Comparison of ENCODE assay signal across 8 mouse cellular contexts in the genomic region with DNA sequence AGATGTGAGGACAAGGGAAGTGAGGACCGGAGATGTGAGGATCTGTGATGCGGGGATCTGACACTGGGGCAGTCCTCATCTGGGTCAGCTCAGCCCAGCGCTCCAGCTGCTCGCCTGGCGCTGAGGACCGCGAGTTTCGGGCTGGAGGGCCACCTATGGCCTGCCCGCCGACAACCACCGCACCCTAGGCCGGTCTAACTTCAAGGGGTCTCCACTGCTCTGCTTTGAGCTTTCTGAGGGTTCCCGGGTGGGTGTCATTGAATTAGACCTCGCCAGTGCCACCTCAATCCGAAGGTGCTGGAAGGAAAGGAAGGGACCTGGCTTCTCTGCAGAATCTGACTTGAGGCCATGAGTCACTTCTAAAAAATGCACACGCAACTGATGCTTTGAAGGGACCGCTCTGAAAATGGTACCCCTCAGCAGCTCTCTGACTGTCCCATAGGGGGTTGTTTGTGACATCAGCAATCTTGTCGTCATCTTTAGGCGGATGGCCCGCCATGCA. TPM values are rescaled to one million over a fixed set of nuclear protein-coding genes. Genes with fewer than 3 reads are reported as not detected.
DNase-seq lines count a peak whose midpoint lies in the region; ATAC-seq and TF ChIP-seq lines count a peak whose summit lies in the region.

No protein-coding gene starts in this region.

- no peaks in the 10 kb centered on the region for H3K27me3 ChIP-seq in forebrain, embryonic 16.5 days (replicated peaks; ENCODE audit: control insufficient read depth, insufficient read depth, low read length)
- 0 out of 2 replicates have a peak, but pooled peaks cover 9% of the 10 kb centered on the region for H3K27me3 ChIP-seq in hindbrain, embryonic 14.5 days (ENCODE audit: control insufficient read depth, insufficient read depth, low read length)
- H3K27me3 ChIP-seq in liver, postnatal 0 days (ENCODE audit: insufficient read depth, low read length) = peaks cover 17% of the 10 kb centered on the region
- no peaks in the 10 kb centered on the region for H3K27me3 ChIP-seq in stomach, embryonic 16.5 days (ENCODE audit: control insufficient read depth, insufficient read depth, low read length)

- ATAC-seq in forebrain, embryonic 16.5 days = peak; percentile 71
- peak; percentile 57; the same call in 1 of the 2 replicates for ATAC-seq in hindbrain, embryonic 14.5 days (ENCODE audit: low FRiP score)
- ATAC-seq in liver, postnatal 0 days = no peak
- peak; percentile 71; the same call in 1 of the 2 replicates for ATAC-seq in stomach, embryonic 16.5 days (ENCODE audit: insufficient read depth, low FRiP score)

- H3K4me3 ChIP-seq in forebrain, embryonic 16.5 days (replicated peaks; ENCODE audit: low read length) = peak overlapping the region; percentile 58
- H3K4me3 ChIP-seq in hindbrain, embryonic 14.5 days (replicated peaks; ENCODE audit: low read length) = peak overlapping the region; percentile 49
- H3K4me3 ChIP-seq in liver, postnatal 0 days (ENCODE audit: low read depth, low read length) = peak overlapping the region; percentile 38
- peak overlapping the region; percentile 54 for H3K4me3 ChIP-seq in stomach, embryonic 16.5 days (replicated peaks; ENCODE audit: low read length)

- TF ChIP-seq EP300 in liver, postnatal 0 days (IDR thresholded peaks at IDR 0.05; ENCODE audit: low read depth) = no peak

- intact Hi-C loops in heart, postnatal 25 days (cut with DNase I) = loop anchor here (5.0 kb wide), 2 partner anchors 70 to 80 kb away; no protein-coding TSS in a partner anchor

- no peak overlapping the region for H3K27ac ChIP-seq in forebrain, embryonic 16.5 days (ENCODE audit: low read length)
- no peak overlapping the region for H3K27ac ChIP-seq in hindbrain, embryonic 14.5 days
- H3K27ac ChIP-seq in liver, postnatal 0 days (ENCODE audit: low read depth) = no peak overlapping the region
- H3K27ac ChIP-seq in stomach, embryonic 16.5 days (ENCODE audit: low read length) = no peak overlapping the region; the same call in 1 of the 2 replicates

- peaks cover 12% of the 10 kb centered on the region for H3K4me1 ChIP-seq in forebrain, embryonic 16.5 days (replicated peaks; ENCODE audit: control insufficient read depth, insufficient read depth, low read length)
- 0 out of 2 replicates have a peak, but pooled peaks cover 4% of the 10 kb centered on the region for H3K4me1 ChIP-seq in hindbrain, embryonic 14.5 days (replicated peaks; ENCODE audit: control insufficient read depth, insufficient read depth, low read length)
- peaks cover 8% of the 10 kb centered on the region; the same call in 1 of the 2 replicates for H3K4me1 ChIP-seq in liver, postnatal 0 days (ENCODE audit: insufficient read depth)
- no peaks in the 10 kb centered on the region for H3K4me1 ChIP-seq in stomach, embryonic 16.5 days (ENCODE audit: control insufficient read depth, insufficient read depth, low read length)

- 7% methylated on average over 20 of the region's 20 CpGs for WGBS in forebrain, embryonic 16.5 days
- WGBS in hindbrain, embryonic 14.5 days = 8% methylated on average over 20 of the region's 20 CpGs
- 14% methylated on average over 20 of the region's 20 CpGs for WGBS in liver, postnatal 0 days (ENCODE audit: insufficient replicate concordance)
- 6% methylated on average over 20 of the region's 20 CpGs for WGBS in stomach, embryonic 16.5 days

- no peaks in the 10 kb centered on the region for H3K36me3 ChIP-seq in forebrain, embryonic 16.5 days (ENCODE audit: control insufficient read depth, insufficient read depth)
- no peaks in the 10 kb centered on the region for H3K36me3 ChIP-seq in hindbrain, embryonic 14.5 days (replicated peaks; ENCODE audit: control insufficient read depth, insufficient read depth)
- H3K36me3 ChIP-seq in liver, postnatal 0 days (replicated peaks; ENCODE audit: insufficient read depth, low read length) = no peaks in the 10 kb centered on the region
- H3K36me3 ChIP-seq in stomach, embryonic 16.5 days (ENCODE audit: control insufficient read depth, insufficient read depth, low read length) = no peaks in the 10 kb centered on the region

- H3K9ac ChIP-seq in forebrain, embryonic 16.5 days (replicated peaks; ENCODE audit: low read depth, low read length) = peak overlapping the region; percentile 71
- H3K9ac ChIP-seq in hindbrain, embryonic 14.5 days = peak overlapping the region; percentile 56
- no peak overlapping the region for H3K9ac ChIP-seq in liver, postnatal 0 days (replicated peaks)
- H3K9ac ChIP-seq in stomach, embryonic 16.5 days (ENCODE audit: low read length) = peak overlapping the region; percentile 70

- H3K4me2 ChIP-seq in forebrain, embryonic 16.5 days (ENCODE audit: low read length) = peak overlapping the region; percentile 97
- peak overlapping the region; percentile 90 for H3K4me2 ChIP-seq in hindbrain, embryonic 14.5 days (replicated peaks)
- peak overlapping the region; percentile 72 for H3K4me2 ChIP-seq in liver, postnatal 0 days (ENCODE audit: low read depth, low read length)
- H3K4me2 ChIP-seq in stomach, embryonic 16.5 days (ENCODE audit: low read depth, low read length) = peak overlapping the region; percentile 93

- peak; percentile 93 for DNase-seq in heart, adult 11 months
- no peak for DNase-seq in heart, postnatal 25 days (ENCODE audit: low spot score)
- peak; percentile 15 for DNase-seq in CD4-positive helper T cell, adult 2 months (ENCODE audit: low read depth, low spot score)
- DNase-seq in cerebellum, adult 18-20 months = peak; percentile 31 to 59
- DNase-seq in hindbrain, embryonic 14.5 days (ENCODE audit: low spot score) = peak; percentile 32
- no peak for DNase-seq in liver, postnatal 0 days

- no peak for TF ChIP-seq CTCF in liver, postnatal 0 days (IDR thresholded peaks at IDR 0.05; ENCODE audit: low read depth)

- H3K9me3 ChIP-seq in forebrain, embryonic 16.5 days (ENCODE audit: control insufficient read depth, low read length) = no peaks in the 10 kb centered on the region
- H3K9me3 ChIP-seq in hindbrain, embryonic 14.5 days (ENCODE audit: control insufficient read depth, low read length) = no peaks in the 10 kb centered on the region
- H3K9me3 ChIP-seq in liver, postnatal 0 days (ENCODE audit: low read length) = no peaks in the 10 kb centered on the region
- H3K9me3 ChIP-seq in stomach, embryonic 16.5 days (replicated peaks; ENCODE audit: control insufficient read depth, low read length) = no peaks in the 10 kb centered on the region

RNA-seq across cellular contexts. Expression of a gene that starts 0.8 kb away (rescaled TPM):
- total RNA-seq in heart, postnatal 25 days (2021) = 100 to 1,000 TPM; 133 to 155 TPM
- polyA plus RNA-seq in forebrain, embryonic 16.5 days (2015; fragmentation: Nextera tagmentation; extraction: Ambion mirVana) = 15.6 and 18.0 TPM in 2 replicates
- polyA plus RNA-seq in hindbrain, embryonic 14.5 days (2014; fragmentation: Nextera tagmentation; extraction: Ambion mirVana) = 7.3 and 8.8 TPM in 2 replicates
- 0.47 and 0.94 TPM in 2 replicates for polyA plus RNA-seq in liver, postnatal 0 days (2015; fragmentation: Nextera tagmentation; extraction: Ambion mirVana)
- 12.5 and 18.3 TPM in 2 replicates for polyA plus RNA-seq in stomach, embryonic 16.5 days (2015; fragmentation: Nextera tagmentation; extraction: Ambion mirVana)

Comparison
In these comparisons a context has a peak if more than half of its experiments do, and no peak if none do; other contexts are left out.
1. DNase-seq: peak in heart, adult 11 months (single experiment), CD4-positive helper T cell, adult 2 months (single experiment), cerebellum, adult 18-20 months (2 of 2) and hindbrain, embryonic 14.5 days (single experiment); none in heart, postnatal 25 days (single experiment) and liver, postnatal 0 days (single experiment).
2. Peak in every context shown above with its lines, with median percentiles within 50 percentile points of each other: H3K4me2 ChIP-seq and H3K4me3 ChIP-seq.